Mouse (Mus musculus): ENCODE results near the gene Gm20403. TPM values are rescaled to one million over a fixed set of nuclear protein-coding genes. Genes with fewer than 3 reads are reported as not detected.
"Not testable (repeated sequence)": the region's sequence is repeated elsewhere in the genome, so short reads cannot be mapped to it uniquely, and the experiment has no call there.

Gene Gm20403
- total RNA-seq, 1 experiment from 2014 or later = not detected

DNA sequence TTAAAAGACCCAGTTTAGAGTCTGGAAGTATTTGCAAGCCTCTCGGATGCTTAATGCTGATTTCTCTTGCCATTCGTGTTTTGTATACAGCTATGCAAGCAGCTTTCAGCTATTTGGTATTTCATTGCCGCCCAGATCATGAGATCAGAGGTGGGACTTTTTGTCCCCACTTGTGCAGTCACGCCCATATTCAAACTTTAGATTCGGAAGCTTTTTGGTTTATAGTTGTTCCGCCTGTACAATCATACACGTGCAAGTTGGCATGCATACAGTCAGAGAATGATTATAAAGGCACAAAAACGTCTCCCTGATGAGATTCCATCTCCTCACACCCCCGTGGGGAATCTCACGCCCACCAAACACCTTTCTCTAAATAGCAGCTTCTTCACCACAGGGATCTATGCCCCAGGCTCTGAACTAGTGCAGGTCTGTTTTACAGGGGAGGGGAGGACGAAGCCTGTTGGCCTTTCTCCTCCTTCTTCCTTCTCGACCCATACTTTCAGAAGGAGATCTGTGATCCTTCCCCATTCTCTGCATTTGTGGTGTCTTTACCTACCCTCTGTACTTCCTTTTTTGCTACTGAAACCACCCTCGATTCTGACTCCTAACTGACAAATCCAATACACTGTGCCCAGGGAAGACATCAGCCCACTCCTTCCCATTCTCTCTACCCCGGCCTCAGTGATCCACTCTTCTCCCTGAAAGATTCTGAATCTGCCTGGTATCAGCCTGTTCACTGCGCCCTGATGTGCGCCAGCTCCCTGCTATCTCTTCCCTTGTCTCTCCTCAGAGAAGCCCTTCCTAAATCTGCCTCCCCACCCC lies 7.1 kb upstream of the Gm20403 start:
- DNase-seq = no peak

DNA sequence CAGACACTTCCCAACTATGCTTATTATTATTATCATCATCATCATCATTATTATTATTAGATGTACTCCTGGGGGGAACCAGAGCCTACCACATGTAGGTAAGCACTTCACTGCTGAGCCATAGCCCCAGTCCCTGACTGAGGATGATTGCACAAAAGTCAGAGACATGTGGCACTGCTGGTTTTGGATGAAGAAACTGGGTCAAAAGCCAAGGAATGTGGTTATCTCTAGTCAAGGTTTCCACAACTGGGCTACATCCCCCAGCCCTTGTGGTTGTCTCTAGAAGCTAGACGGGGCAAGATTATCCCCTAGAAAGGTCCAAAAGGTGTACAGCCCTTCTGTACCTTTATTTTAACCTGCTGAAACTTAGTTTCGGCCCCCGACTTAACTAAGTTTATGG lies 6.5 kb upstream of the Gm20403 start:
- DNase-seq = no peak

DNA sequence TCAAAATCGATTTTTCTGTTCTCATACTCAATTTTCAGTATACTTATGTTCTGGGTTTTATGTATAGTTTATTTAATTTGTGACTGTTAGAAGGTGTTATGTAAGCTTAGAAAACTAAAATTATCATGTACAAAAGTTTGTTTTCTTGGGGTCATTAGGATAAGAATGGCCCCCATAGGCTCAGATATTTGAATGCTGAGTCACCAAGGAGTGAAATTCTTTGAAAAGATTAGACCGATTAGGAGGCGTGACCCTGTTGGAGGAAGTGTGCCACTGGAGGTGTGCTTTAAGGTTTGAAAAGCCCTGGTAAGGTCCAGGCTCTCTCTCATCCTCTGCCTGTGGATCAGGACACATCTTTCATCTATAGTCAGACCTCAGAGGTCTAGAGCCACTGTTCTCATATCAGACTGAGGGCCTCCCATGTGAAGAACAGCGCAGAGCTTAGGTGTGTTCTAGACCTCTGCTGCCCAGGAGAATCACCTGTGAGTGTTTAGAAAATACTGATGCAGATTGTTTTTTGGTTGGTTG lies 2.1 kb upstream of the Gm20403 start:
- DNase-seq = no peak

DNA sequence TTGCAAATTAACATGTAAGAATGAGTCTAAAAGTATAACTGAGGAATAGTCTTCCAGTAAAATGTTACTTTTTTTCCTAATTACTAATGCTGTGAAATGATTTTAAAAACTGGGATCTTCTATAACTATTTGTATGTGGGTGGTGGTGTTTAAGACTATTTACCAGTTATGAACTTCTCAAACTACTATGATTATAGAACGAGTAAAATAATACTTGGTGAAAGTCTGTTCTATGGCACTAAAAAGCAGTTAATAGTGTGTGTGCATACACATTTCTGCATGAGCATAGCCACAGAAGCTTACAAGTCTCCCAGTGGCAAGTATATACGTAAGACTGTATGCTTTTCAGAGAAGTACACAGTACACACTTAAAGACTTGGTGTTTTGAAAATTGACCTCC lies 827 bp upstream of the Gm20403 start:
- no peak for DNase-seq

DNA sequence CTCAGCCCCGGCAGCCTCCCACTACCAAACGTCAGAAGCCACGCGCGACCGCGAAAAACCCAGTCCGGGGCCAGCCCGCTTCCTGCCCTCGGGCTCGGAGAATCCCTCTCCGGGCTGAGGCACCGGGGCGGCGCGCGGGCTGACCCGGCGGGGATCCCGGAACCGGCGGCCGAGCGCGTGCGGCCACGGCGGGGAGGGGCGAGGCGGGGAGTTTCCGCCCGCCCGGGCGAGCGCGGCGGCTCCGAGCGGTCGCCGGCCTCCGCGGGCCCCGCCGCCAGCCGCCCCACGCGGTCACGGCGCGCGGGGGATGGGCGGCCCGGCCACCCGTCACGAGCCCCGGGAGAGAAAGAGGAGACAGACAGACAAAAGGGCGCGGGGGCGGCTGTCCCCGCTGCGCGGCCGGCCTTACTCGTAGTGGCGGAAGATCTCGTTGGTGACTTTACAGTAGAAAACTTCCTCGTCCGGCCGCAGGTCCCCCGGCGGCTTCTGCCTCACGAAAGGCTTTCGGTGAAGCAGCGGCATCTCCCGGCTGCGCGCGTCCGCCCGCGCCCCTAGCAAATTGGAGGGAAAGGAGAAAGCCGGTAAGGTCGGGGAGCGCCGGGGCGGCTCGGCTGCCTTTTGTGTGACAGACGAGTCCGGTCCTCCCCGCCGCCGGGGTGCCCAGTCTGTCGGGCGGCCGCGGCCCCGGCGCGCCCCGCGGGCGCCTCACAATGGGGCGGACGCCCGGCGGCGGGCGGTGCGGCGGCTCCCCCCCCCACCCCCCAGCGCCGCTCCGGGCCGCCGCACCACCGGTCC lies 875 bp downstream of the Gm20403 start:
- DNase-seq = peak; percentile 56

DNA sequence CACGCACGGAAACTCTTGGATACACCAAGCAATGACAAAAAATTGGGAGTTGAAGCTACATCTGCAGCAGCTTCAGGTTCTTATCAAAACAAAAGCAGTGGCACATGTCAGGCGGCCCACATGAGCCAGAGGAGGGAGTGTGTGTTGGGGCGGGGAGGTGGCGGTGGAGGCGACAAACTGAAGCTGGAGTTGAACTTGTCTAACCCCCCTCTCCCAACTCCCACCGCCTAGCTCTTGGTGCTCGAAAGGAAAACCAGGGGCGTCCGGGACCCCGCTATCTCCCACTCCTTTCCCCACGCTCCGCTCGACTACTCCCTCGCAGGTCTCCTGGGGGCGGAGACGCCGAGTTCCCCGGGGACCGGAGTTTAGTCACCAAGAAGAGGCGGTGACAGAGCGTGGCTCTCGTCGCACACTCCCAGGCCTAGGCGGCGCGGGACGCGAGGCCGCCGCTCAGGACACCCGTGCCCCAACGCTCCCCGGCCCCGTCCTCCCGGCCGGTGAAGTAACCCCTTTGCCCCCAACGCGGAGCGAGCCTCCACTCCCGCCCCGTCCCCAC lies 1.6 kb downstream of the Gm20403 start:
- DNase-seq = peak; percentile 83

DNA sequence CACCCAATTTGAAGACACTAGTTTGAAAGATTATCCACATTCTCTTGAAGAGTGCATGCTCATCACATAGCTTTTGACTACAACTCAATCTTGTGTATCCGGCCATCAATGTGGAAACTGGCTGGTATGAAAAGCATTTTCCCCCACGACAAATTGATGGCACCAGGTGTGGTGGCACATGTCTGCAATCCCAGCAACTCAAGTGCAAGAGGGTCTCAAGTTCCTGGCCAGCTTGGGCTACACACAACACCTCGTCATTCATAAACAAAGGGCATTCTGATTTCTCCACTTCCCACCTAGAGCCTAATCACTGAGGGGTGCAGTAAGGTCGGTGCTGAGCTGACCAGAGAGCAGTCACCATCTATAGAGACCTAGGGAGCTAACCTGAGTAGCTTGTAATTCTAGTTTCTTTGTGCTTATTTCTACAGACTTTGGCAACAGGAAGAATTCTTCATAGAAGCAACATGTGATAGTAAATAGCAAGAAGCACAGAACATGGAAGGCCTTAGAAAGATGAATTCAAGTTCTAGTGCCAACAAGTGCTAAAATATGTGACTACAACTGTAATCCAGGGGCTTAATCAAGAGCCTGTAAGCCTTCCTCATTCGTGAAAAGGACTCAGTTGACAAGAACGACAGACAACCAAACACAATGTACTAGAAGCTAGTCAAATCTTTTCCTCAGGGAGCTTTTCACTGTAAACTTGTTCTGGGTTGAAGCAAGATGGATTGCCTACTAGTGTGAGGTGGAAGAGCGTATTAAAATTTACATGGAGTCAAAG lies 3.2 kb downstream of the Gm20403 start:
- no peak for DNase-seq

DNA sequence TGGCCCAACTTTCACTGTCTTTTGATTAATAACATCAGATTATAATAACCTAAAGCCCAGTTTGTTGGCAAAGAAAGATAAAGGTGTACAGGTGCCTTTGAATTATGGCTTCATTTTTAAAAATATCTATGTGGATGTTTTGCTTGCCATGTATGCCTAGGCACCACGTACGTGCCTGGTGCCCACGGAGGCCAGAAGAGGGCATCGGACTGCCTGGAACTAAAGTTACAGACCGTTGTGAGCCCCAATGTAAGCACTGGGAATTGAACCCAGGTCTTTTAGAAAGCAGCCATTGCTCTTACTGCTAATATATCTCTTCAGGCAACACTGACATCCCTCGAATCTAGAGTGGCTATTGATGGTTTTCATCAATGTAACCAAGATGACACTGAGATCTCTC lies 4.4 kb downstream of the Gm20403 start:
- no peak for DNase-seq

DNA sequence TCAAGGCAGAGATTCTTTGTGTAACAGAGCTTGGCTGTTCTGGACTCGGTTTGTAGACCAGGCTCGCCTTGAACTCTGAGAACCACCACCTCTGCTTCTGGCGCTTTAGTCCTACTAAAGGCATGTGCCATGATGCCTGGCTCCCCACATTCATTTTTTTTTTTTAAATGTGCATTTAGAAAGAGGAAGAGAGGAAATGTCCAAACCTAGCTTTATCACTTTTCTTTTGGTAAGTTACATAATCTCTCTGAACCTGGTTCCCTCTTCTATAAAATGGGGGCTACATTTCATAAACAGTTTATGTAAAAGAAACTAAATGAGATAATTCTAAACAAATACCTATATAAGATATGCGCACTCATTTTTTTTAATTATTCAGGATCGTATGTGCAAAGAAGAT lies 5.4 kb downstream of the Gm20403 start:
- DNase-seq = no peak

DNA sequence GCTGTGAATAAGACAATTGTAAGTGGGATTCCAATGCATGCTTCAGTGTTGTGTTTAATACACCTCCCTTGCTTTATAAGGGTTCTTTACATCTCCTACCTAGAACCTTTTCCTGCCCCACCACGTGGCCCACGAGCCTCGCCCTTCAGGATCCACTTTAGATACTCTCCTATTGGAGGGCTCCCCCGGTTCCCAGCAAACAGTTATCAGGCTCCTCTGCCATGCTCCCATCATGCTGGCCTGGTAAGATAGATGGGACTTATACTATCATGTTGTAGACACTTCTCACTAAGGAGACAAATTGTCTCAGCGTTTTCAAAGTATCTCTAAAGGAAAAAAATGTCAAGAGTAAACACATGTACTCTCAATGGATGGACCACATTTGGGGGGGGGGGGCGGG lies 5.8 kb downstream of the Gm20403 start:
- DNase-seq = no peak

DNA sequence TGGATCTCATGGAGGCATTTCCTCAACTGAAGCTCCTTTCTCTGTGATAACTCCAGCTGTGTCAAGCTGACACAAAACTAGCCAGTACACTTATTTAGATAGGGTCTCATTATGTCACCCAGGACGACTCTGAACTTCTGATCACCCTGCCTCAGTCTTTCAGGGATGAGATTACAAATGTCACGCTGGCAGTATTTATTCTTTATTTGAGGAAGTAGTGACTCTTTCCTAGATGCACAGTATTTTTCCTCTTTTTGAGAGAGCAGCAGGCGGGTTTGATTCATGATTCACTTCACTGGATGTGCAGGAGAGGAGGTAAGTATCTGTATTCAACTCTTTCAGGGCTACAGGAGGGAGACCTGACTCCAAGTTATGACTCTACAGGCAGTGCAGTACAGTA lies 17.3 kb downstream of the Gm20403 start:
- no peak for DNase-seq

DNA sequence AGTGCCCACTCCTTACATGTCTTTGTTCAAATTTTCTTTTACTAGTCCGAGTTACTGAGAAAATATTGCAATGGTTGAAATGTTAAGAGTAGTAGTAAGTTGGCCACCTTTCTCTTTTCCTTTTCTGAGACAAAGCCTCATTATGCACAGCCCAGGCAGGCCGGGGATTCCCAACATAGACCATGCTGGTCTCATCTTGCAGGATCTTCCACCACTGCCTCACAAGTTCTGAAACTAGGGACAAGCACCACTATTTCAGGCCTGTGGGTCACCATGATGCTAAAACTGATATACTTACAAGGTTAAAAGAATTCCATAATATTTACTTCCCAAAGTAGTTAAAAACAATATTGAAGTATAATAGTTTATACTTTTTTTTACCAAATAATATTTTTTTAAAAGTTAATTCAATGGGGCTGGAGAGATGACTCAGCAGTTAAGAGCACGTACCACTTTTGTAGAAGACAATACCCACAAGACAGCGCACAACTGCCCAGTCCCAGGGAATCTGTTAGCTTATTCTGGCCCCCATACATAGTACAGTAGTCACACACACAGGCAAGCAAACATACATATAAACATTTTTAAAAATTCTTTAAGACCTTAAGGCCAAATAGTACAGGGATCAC lies 20.7 kb downstream of the Gm20403 start:
- no peak for DNase-seq

DNA sequence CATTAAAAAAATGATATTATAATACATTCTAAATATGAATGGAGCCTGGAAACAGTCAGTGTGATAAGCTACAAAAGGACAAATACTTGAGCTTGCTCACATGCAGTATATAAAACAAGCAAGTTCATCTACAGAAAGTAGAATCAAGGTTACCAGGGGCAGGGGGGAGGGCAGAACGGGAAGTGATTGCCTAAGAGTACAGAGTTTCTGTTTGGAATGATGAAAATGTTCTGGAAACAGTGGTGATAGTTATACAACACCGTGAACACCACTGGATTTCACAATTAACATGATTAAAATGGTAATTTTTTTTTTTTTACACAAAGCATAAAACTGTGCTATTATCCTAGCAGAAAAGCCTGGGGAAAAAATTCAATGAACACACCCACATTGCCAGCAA lies 26.8 kb downstream of the Gm20403 start:
- no peak for DNase-seq

DNA sequence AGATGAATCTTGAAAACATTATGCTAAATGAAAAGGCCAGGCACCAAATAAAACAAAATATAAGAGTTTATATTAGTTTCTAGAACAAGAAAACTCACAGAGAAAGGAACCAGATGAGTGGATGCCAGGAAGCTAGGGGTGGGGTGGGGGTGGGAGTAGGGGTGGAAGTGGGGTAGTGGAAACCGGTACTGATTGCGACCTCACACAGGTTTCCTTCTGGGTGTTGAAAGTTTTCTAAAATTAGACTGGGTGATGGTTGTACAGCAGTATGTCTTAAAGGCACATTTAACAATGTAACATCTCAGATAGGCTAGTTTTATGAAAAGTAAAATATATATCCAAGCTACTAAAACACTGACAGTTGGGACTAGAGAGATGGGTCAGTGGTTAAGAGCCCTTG lies 29.4 kb downstream of the Gm20403 start:
- no peak for DNase-seq

DNA sequence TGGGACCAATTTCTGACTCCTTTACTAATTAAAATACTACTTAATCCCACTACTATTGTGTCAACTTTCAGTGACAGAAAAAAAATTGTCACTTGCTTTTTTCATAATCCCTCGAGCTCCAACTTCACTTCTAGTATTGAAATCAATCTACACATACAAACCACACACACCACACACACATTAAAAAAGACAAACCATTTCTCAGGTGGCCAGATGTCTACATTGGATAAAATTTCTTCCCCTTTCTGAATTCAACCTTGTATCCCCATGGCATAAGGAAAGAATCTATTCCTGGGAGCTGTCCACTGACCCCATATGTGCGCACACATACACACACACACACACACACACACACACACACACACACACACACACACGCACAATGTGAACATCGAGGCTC lies 29.9 kb downstream of the Gm20403 start:
- DNase-seq = no peak

DNA sequence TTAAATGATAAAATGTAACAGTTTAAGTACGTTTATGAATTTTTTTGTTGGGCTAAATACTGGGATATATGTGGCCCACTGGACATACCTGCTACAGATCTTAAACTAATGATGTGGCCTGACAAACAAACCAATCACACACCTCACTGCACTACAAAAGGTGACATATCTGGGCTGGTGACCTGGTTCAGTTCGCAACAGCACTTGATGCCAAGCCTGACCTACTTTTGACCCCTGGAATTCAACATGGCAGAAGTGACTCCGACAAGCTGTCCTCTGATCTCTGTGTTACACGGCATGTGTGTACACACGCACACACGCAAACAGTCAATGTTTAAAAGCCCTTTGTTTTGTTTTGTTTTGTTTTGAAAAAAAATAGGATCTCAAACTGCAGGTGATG lies 40.2 kb downstream of the Gm20403 start:
- no peak for DNase-seq

DNA sequence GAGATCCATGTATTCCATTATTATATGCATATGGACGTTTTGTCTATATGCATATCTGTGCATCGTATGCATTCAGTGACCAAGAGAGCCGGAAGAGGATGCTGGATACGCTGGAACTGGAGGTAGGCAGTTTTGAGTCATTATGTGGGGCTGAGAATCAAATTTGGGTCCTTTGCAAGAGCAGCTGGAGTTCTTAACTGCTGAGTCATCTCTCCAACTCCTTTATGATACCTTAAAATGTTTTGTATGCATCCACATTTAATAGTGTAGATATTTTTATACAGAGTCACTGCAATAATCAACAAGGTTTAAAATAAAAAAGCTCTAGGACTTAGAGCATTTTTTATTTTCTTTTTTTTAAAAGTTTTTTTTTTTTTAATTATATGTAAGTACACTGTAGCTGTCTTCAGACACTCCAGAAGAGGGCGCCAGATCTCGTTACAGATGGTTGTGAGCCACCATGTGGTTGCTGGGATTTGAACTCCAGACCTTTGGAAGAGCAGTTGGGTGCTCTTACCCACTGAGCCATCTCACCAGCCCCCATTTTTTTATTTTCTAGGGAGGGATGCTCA lies 43.7 kb downstream of the Gm20403 start:
- not testable (repeated sequence) for DNase-seq

DNA sequence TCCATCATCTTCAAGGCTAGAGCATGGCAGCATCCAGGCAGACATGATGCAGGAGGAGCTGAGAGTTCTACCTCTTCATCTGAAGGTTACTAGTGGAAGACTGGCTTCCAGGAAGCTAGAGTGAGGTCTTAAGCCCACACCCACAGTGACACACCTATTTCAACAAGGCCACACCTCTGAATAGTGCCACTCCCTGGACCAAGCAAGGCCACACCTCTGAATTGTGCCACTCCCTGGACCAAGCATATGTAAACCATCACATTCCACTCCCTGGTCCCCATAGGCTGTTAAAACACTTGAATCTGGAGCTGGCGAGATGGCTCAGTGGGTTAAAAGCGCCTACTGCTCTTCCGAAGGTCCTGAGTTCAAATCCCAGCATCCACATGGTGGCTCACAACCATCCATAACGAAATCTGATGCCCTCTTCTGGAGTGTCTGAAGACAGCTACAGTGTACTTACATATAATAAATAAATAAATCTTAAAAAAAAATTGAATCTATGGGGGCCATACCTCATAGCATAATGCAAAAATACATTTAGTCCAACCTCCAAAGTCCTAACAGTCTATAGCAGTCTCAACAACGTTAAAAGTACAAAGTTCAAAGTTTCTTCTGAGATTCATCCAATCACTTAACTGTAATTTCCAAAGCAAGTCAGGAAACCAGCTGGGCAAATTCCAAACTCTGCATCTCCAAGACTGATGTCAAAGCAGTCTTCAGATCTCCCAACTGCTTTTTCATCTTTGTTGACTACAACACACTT lies 48.6 kb downstream of the Gm20403 start:
- DNase-seq = not testable (repeated sequence)

Data from adrenal gland, postnatal 25 days (tissue).